Mouse (Mus musculus) mammary gland, adult 2 months (tissue): Measurements from ENCODE around the gene Cdip1. TPM values are rescaled to one million over a fixed set of nuclear protein-coding genes. Genes with fewer than 3 reads are reported as not detected.

ENCODE experiments used
- polyA plus RNA-seq: library from polyadenylated mRNA; depleted of rRNA; stranded (reverse); fragments of >200 nt; gene quantifications from 2 replicates; pipeline ENCODE4 v1.2.3, GENCODE M21; 2012; ENCODE audit warnings: low replicate concordance; rRNA removed

The Cdip1 gene
- 130 and 138 TPM in 2 replicates for polyA plus RNA-seq

DNA sequence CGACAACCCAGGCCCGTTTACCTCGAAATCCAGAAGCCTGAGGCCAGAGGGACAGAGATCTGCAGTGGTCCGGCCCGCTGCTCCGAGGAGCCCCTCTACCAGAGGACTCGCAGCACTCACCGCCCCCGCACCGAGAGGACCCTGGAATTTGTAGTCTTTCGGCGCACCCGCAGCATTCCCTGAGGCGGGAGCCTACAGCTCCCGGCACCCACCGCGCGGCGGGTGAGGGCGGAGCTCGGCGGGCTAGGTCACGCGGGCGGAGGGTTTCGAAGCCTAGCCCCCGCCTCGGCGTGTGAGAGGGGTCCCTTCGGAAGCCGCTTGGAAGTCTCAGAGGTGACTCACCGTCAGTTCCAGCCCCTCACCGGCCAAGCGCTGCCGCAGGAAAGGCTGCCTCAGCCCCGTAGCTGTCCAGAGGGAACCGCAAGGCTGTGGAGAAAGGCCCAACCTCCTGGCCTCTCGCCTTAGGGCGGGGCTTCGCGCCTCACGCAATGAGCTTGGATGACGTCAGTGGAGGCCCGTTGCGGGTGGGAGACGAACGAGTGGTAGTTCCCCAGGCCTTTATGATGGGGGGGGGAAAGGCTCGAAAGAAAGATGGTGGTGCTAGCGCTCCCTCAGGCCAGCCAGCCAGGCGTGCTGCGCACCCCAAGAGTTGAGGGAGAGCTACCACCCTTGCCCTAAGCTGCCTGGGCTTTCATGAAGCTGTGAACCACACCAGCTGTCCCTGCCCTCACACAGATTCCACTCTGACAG, at the start of gene Cdip1:
Gene Cdip1 (minus strand): TSS at position 483 of the 750 bp plus-strand sequence.

DNA sequence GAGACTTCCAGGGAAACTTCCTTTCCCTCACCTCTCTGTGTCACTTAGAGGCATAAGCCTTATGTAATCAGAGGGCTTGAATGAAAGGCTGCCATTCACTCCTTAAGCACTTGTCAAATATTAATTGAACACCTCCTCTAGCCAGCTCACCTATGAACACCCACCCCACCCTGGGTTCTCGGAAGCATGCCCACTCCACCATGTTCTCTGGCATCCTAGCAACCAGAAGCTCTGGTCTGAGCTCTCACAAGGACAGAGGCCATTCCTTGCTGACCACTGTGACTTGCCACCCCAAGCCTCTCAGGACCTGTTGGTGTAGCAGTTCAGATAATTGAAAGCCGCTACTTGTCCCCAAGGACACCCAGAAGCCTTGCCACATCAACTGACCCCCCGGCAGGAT, 45.1 kb upstream of the Cdip1 start, which contains the start of gene 4930562C15Rik:
Gene 4930562C15Rik (plus strand): TSS at position 226 of the 400 bp plus-strand sequence.

DNA sequence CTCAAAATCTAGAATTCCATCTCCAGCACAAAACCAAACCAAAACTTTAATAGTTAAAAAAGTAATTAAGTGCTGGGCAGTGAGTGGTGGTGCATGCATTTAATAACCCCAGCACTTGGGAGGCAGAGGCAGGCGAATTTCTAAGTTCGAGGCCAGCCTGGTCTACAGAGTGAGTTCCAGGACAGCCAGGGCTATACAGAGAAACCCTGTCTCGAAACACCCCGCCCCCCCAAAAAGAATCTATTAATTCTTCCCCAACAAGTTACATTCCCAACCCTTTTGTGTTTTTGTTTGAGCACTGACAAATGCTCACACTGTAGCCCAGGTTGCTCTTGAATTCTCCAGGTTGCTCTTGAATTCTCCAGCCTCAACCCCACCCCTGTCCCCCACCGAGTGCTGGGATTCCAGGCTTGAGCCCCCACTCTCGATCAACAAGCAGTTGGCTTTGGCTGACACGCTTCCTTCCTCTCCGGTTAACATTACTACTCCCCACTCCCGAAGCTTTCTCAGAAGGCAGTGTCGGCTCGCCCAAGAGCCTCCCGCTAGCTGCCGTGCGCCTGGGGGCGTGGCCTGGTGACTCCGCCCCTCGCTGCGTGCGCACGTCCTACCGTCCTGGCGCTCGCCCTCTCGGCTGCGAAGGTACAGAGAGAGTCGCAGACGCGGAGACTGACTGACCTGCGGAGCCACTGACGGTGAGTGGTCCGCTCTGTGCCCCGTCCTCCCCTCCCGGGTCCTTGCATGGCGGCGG, 64.1 kb downstream of the Cdip1 start, which contains the start of gene Hmox2:
Gene Hmox2 (plus strand): TSS at position 582 of the 748 bp plus-strand sequence.

DNA sequence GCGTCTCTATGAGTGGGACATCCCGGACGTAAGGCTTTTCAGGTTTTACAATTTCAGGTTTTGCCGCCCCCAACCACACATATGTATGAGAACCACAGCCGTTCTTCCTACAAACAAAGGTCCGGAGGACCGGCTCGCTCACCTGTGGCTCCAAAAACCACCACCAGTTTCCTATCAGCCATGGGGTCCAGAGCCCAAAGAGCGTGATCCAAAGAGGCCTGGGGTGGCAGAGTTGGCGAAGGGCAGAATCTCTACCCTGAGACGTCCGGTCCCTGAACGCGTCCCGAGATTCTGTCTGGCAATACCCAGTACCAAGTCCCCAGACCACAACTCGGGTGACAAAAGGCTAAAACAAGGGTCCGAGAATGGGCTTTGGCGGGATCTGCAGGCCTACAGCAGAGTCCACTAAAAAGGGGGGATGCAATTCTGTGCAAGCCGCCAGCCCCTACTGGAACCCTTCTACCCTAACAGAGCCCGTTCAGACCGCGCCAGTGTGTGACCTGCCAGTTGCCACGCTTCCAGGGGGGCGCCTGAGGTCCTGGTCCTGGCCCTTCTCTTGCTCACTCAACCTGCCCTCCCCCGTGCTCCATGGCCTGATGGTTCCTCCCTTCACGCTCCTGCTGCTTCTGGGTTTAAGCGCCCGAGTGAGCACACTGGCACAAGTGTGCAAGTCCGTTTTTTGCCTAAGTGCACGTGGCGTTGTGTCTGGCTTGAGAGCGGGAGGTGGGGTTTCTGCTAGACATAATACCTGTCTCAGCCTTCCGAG, 71.2 kb downstream of the Cdip1 start, which contains the start of gene Nmral1:
Gene Nmral1 (minus strand): TSS at position 604 of the 766 bp plus-strand sequence.

Other genes with a start within 250 kb of the Cdip1 start
- gene Srl, start 248.5 kb downstream of the Cdip1 start, polyA plus RNA-seq, result 2.3 and 93.5 TPM in 2 replicates
- gene Tfap4, start 230.4 kb downstream of the Cdip1 start, polyA plus RNA-seq, result 8.1 and 10.8 TPM in 2 replicates
- 27.6 and 30.4 TPM in 2 replicates for gene Glis2, start 195.6 kb downstream of the Cdip1 start, polyA plus RNA-seq
- gene Pam16, start 165.3 kb downstream of the Cdip1 start, polyA plus RNA-seq, result 16.4 and 16.5 TPM in 2 replicates
- 55.7 and 69.7 TPM in 2 replicates for gene Vasn, start 150.4 kb downstream of the Cdip1 start, polyA plus RNA-seq
- gene Dnaja3, start 150.3 kb downstream of the Cdip1 start, polyA plus RNA-seq, result 22.9 and 40.5 TPM in 2 replicates
- gene Coro7, start 110.5 kb downstream of the Cdip1 start, polyA plus RNA-seq, result 101 and 150 TPM in 2 replicates
- 5.5 and 7.7 TPM in 2 replicates for gene Nmral1, start 70.9 kb downstream of the Cdip1 start, polyA plus RNA-seq
- 25.1 and 44.8 TPM in 2 replicates for gene Hmox2, start 63.9 kb downstream of the Cdip1 start, polyA plus RNA-seq
- gene 4930562C15Rik, start 45.1 kb upstream of the Cdip1 start, polyA plus RNA-seq, result 0.13 TPM in 1 of 2 replicates, not detected in the other
- 44.3 and 89.8 TPM in 2 replicates for gene Ubald1, start 90.0 kb upstream of the Cdip1 start, polyA plus RNA-seq
- gene Mgrn1, start 96.0 kb upstream of the Cdip1 start, polyA plus RNA-seq, result 141 and 173 TPM in 2 replicates
- gene Nudt16l1, start 148.5 kb upstream of the Cdip1 start, polyA plus RNA-seq, result 104 and 109 TPM in 2 replicates
- 49.7 and 51.0 TPM in 2 replicates for gene Anks3, start 173.9 kb upstream of the Cdip1 start, polyA plus RNA-seq
- not detected in 2 replicates for gene Sept12, start 207.6 kb upstream of the Cdip1 start, polyA plus RNA-seq
- 19.8 and 26.5 TPM in 2 replicates for gene Smim22, start 217.0 kb upstream of the Cdip1 start, polyA plus RNA-seq
- gene Rogdi, start 223.3 kb upstream of the Cdip1 start, polyA plus RNA-seq, result 134 and 212 TPM in 2 replicates